Mouse (Mus musculus) NIH3T3 (cell line): ENCODE data around the gene Hmcn1.

Experiments used
- DNase-seq: peaks from one replicate; pipeline ENCODE4 v3.0.0-alpha.2; 2012; ENCODE audit warnings: low read depth

The Hmcn1 gene

GRCm38 (mm10) chr1:150779902-150780301, 213.3 kb downstream of the Hmcn1 start:
- DNase-seq: peak; percentile 11

GRCm38 (mm10) chr1:150776741-150777140, 216.5 kb downstream of the Hmcn1 start:
- no peak for DNase-seq

- DNase-seq: peak; percentile 9
Measured at GRCm38 (mm10) chr1:150775742-150776141, 217.5 kb downstream of the Hmcn1 start.

GRCm38 (mm10) chr1:150772958-150773357, 220.3 kb downstream of the Hmcn1 start:
- no peak for DNase-seq

GRCm38 (mm10) chr1:150770948-150771521, 222.2 kb downstream of the Hmcn1 start:
- no peak for DNase-seq

- no peak for DNase-seq
Measured at GRCm38 (mm10) chr1:150769836-150770235, 223.4 kb downstream of the Hmcn1 start.

- DNase-seq: no peak
Measured at GRCm38 (mm10) chr1:150761678-150762077, 231.6 kb downstream of the Hmcn1 start.

- DNase-seq: no peak
Measured at GRCm38 (mm10) chr1:150760801-150761331, 232.4 kb downstream of the Hmcn1 start.

GRCm38 (mm10) chr1:150759476-150760079, 233.7 kb downstream of the Hmcn1 start:
- DNase-seq: no peak

GRCm38 (mm10) chr1:150753920-150754319, 239.3 kb downstream of the Hmcn1 start:
- peak; percentile 7 for DNase-seq

- DNase-seq: no peak
Measured at GRCm38 (mm10) chr1:150748783-150749182, 244.5 kb downstream of the Hmcn1 start.

- no peak for DNase-seq
Measured at GRCm38 (mm10) chr1:150747771-150748170, 245.5 kb downstream of the Hmcn1 start.

- no peak for DNase-seq
Measured at GRCm38 (mm10) chr1:150743097-150743843, 250.0 kb downstream of the Hmcn1 start.

GRCm38 (mm10) chr1:150742376-150743087, 250.7 kb downstream of the Hmcn1 start:
- DNase-seq: no peak

- DNase-seq: no peak
Measured at GRCm38 (mm10) chr1:150711438-150711837, 281.8 kb downstream of the Hmcn1 start.

GRCm38 (mm10) chr1:150706502-150706901, 286.7 kb downstream of the Hmcn1 start:
- no peak for DNase-seq

GRCm38 (mm10) chr1:150697749-150698148, 295.5 kb downstream of the Hmcn1 start:
- DNase-seq: no peak

GRCm38 (mm10) chr1:150682044-150682443, 311.2 kb downstream of the Hmcn1 start:
- DNase-seq: no peak

- DNase-seq: no peak
Measured at GRCm38 (mm10) chr1:150681433-150681832, 311.8 kb downstream of the Hmcn1 start.

GRCm38 (mm10) chr1:150681006-150681405, 312.2 kb downstream of the Hmcn1 start:
- DNase-seq: peak; percentile 2

GRCm38 (mm10) chr1:150680345-150680744, 312.9 kb downstream of the Hmcn1 start:
- DNase-seq: no peak

GRCm38 (mm10) chr1:150645314-150645713, 347.9 kb downstream of the Hmcn1 start:
- DNase-seq: no peak
